Mouse (Mus musculus) hindbrain, embryonic 12.5 days (tissue): ENCODE data around the gene Ccdc157. TPM values are rescaled to one million over a fixed set of nuclear protein-coding genes. Genes with fewer than 3 reads are reported as not detected.
A peak's percentile ranks its signal among the peaks of the same experiment; 100 is the strongest.

Experiments used
- ATAC-seq: fragments of 200-750 bp; cut with Nextera tagmentation; 2 replicates; pipeline ENCODE4 v1.8.0; 2017; ENCODE audit warnings: moderate TSS enrichment; ENCODE audit not compliant: low FRiP score
- H3K27ac ChIP-seq: fragments of 300-500 bp; sonication (generic); 2 replicates; pipeline ENCODE4 v1.5.1; 2016; ENCODE audit warnings: mild to moderate bottlenecking
- H3K27me3 ChIP-seq: fragments of 300-500 bp; sonication (generic); 2 replicates; pipeline ENCODE4 v1.6.1; 2016; ENCODE audit warnings: mild to moderate bottlenecking
- H3K36me3 ChIP-seq: fragments of 300-500 bp; sonication (generic); 2 replicates; pipeline ENCODE4 v1.6.1; 2016; ENCODE audit warnings: mild to moderate bottlenecking
- H3K4me1 ChIP-seq: fragments of 300-500 bp; sonication (generic); 2 replicates; pipeline ENCODE4 v1.6.1; 2016
- H3K4me2 ChIP-seq: fragments of 300-500 bp; sonication (generic); replicated peaks from 2 replicates; pipeline ENCODE4 v1.6.1; 2016; ENCODE audit warnings: mild to moderate bottlenecking
- H3K4me3 ChIP-seq: fragments of 300-500 bp; sonication (generic); 2 replicates; pipeline ENCODE4 v1.5.1; 2016; ENCODE audit warnings: mild to moderate bottlenecking
- H3K9ac ChIP-seq: fragments of 300-500 bp; sonication (generic); 2 replicates; pipeline ENCODE4 v1.6.1; 2016; ENCODE audit warnings: mild to moderate bottlenecking, moderate library complexity
- H3K9me3 ChIP-seq: fragments of 300-500 bp; sonication (generic); replicated peaks from 2 replicates; pipeline ENCODE4 v1.6.1; 2016; ENCODE audit warnings: mild to moderate bottlenecking
- WGBS: fragments of 180-500 bp; shearing (Covaris S2); methylation state at CpG from one replicate; pipeline ENCODE4 v1.1.7; 2016; 5-methylcytosine and 5-hydroxymethylcytosine counted together
- polyA plus RNA-seq: library from polyadenylated mRNA; unstranded; fragments of >200 nt; fragmentation: Nextera tagmentation; extraction: Ambion mirVana; gene quantifications from 2 replicates; pipeline ENCODE4 v1.2.1, GENCODE M21; 2016

Ccdc157 gene
- polyA plus RNA-seq, 1 experiment from 2014 or later, result 9.6 TPM

GRCm38 (mm10) chr11:4105444-4105843 is 54.6 kb downstream of the Ccdc157 start:
- ATAC-seq, result no peak
- no peak overlapping the region for H3K27ac ChIP-seq
- H3K4me1 ChIP-seq, result no peaks in the 10 kb centered on the region
- H3K4me3 ChIP-seq, result no peak overlapping the region
- no peak overlapping the region for H3K4me2 ChIP-seq
- H3K27me3 ChIP-seq, result no peaks in the 10 kb centered on the region
- no peak overlapping the region for H3K9ac ChIP-seq
- WGBS, result 78% methylated on average over 6 of the region's 6 CpGs
- no peaks in the 10 kb centered on the region for H3K9me3 ChIP-seq
- H3K36me3 ChIP-seq, result peaks cover 12% of the 10 kb centered on the region; the same call in 1 of the 2 replicates

DNA sequence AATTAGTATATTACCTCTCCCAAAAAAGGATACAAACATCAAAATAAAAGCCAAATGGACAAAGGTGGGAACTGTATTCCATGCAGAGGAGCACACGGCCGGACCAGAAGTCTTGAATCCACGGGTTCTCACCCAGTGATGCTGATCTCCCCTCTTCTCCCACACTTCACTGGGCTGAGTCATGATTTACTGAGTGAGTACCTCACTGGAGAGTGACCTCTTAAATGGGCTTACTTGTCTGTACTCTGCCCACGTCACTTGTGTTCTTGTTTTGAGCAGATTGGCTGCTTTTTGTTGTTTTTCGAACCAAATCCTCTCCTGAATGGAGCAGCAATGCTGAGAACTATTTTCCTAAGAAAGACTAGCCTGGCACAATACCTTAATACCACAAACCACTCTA is 55.1 kb downstream of the Ccdc157 start:
- WGBS, result 87% methylated on average over 5 of the region's 5 CpGs

GRCm38 (mm10) chr11:4103522-4103921 is 56.6 kb downstream of the Ccdc157 start:
- peaks cover 5% of the 10 kb centered on the region; the same call in 1 of the 2 replicates for H3K36me3 ChIP-seq
- H3K4me3 ChIP-seq, result no peak overlapping the region
- H3K9ac ChIP-seq, result no peak overlapping the region
- no peak overlapping the region for H3K4me2 ChIP-seq
- WGBS, result 85% methylated on average over 14 of the region's 14 CpGs
- no peaks in the 10 kb centered on the region for H3K4me1 ChIP-seq
- H3K27ac ChIP-seq, result no peak overlapping the region
- no peaks in the 10 kb centered on the region for H3K9me3 ChIP-seq
- H3K27me3 ChIP-seq, result no peaks in the 10 kb centered on the region
- ATAC-seq, result no peak

More for the DNA sequence above, 55.1 kb downstream of the Ccdc157 start:
- Histone ChIP-seq H3K4me3 (no peak overlapping the region), H3K4me1 (no peaks in the 10 kb centered on the region), H3K27ac (no peak overlapping the region), H3K27me3 (no peaks in the 10 kb centered on the region), H3K9ac (no peak overlapping the region), H3K36me3 (peaks cover 9% of the 10 kb centered on the region; the same call in 1 of the 2 replicates), H3K4me2 (no peak overlapping the region), H3K9me3 (no peaks in the 10 kb centered on the region)
- no peak for ATAC-seq

GRCm38 (mm10) chr11:4101851-4102250 is 58.2 kb downstream of the Ccdc157 start:
- Histone ChIP-seq H3K36me3 (no peaks in the 10 kb centered on the region), H3K27me3 (no peaks in the 10 kb centered on the region), H3K9me3 (no peaks in the 10 kb centered on the region), H3K4me1 (peaks cover 7% of the 10 kb centered on the region), H3K27ac (no peak overlapping the region), H3K9ac (no peak overlapping the region), H3K4me2 (no peak overlapping the region), H3K4me3 (no peak overlapping the region)
- 81% methylated on average over 5 of the region's 5 CpGs for WGBS
- no peak for ATAC-seq

GRCm38 (mm10) chr11:4099447-4099846 is 60.6 kb downstream of the Ccdc157 start:
- H3K27ac ChIP-seq, result no peak overlapping the region
- H3K9ac ChIP-seq, result no peak overlapping the region
- no peak for ATAC-seq
- H3K4me1 ChIP-seq, result peaks cover 22% of the 10 kb centered on the region
- no peaks in the 10 kb centered on the region for H3K36me3 ChIP-seq
- no peak overlapping the region for H3K4me2 ChIP-seq
- no peaks in the 10 kb centered on the region for H3K27me3 ChIP-seq
- 67% methylated on average over 3 of the region's 3 CpGs for WGBS
- H3K9me3 ChIP-seq, result no peaks in the 10 kb centered on the region
- H3K4me3 ChIP-seq, result no peak overlapping the region

DNA sequence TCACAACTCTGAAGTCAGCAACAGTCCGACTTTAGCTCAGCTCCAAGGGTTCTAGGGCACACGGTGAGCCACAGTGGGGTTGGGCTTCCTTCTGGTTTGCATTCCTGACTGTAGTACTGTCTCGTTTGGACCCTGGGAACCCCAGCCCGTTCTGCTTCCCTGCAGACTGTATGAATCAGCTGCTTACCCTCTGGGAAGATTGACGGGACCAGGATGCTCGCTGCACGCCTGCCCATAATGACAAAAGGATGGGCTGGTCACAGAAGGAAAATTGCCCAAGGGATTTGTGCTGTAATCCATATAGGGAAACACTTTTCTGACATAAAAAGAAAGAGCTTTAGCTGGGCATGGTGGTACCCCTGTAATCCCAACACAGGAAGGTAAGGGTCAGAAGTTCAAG is 61.3 kb downstream of the Ccdc157 start:
- H3K36me3 ChIP-seq, result no peaks in the 10 kb centered on the region
- H3K4me1 ChIP-seq, result peaks cover 25% of the 10 kb centered on the region
- no peaks in the 10 kb centered on the region for H3K9me3 ChIP-seq
- no peak overlapping the region for H3K4me2 ChIP-seq
- H3K4me3 ChIP-seq, result no peak overlapping the region
- no peak for ATAC-seq
- H3K27ac ChIP-seq, result no peak overlapping the region
- no peaks in the 10 kb centered on the region for H3K27me3 ChIP-seq
- WGBS, result 77% methylated on average over 7 of the region's 7 CpGs
- H3K9ac ChIP-seq, result 0 out of 2 replicates have a peak overlapping the region, but pooled peaks have one; percentile 9

DNA sequence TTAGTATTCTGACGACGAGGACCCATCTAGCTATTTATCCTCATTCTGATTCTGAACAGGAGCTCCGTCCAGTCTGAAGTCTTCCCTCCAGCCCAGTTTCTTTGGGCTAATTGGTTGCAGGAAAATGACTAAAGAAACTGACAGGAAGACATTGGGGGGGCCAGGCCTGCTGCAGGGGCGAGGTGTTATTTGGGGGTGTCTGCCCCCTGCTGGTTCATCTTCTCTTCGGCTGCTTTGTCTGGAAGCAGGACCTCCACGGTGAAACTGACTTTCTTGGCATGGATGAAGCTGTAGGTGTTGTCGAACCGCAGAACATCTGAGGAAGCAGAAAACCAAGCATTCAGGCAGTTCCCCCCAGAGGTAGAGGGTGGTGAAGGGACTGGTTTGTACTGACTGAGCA is 62.0 kb downstream of the Ccdc157 start:
- ATAC-seq, result no peak
- no peak overlapping the region for H3K4me3 ChIP-seq
- H3K4me2 ChIP-seq, result no peak overlapping the region
- H3K4me1 ChIP-seq, result peaks cover 25% of the 10 kb centered on the region
- 71% methylated on average over 8 of the region's 8 CpGs for WGBS
- H3K9ac ChIP-seq, result no peak overlapping the region
- H3K27me3 ChIP-seq, result no peaks in the 10 kb centered on the region
- no peak overlapping the region for H3K27ac ChIP-seq
- no peaks in the 10 kb centered on the region for H3K36me3 ChIP-seq
- H3K9me3 ChIP-seq, result no peaks in the 10 kb centered on the region

DNA sequence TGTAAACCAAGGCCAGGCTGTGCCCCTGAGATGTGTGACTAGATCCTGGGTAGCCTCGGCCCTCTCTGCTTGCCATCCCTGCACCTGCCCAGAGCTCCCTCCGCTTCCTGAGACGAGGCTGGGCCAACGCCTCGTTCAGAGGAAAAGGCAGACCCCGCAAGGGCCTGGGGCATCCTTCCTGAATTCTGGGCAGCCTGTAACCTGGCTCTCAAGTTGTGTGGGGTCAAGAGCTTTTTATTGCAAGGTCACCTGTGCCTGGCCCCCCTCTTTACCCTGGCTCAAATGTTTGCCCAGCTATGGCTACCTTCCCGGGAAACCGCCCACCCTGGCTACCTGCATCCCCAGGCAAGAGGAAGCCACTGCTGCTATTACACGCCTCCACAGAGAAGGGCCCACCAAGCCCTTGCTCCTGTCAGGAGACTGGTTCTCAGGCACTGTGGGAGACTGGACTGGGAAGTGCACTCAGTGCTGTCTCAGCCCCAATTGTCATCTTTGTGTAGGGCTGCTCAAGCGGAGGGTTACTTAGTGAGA is 62.9 kb downstream of the Ccdc157 start:
- Histone ChIP-seq H3K4me3 (peak overlapping the region; percentile 45), H3K27me3 (no peaks in the 10 kb centered on the region), H3K4me2 (peak overlapping the region; percentile 85), H3K9ac (peak overlapping the region; percentile 86), H3K4me1 (peaks cover 25% of the 10 kb centered on the region), H3K9me3 (no peaks in the 10 kb centered on the region), H3K27ac (peak overlapping the region; percentile 87), H3K36me3 (no peaks in the 10 kb centered on the region)
- WGBS, result 31% methylated on average over 10 of the region's 10 CpGs
- peak; percentile 57 for ATAC-seq

- H3K4me3 ChIP-seq, result peak overlapping the region; percentile 45
- peaks cover 25% of the 10 kb centered on the region for H3K4me1 ChIP-seq
- 3% methylated on average over 45 of the region's 45 CpGs for WGBS
- no peaks in the 10 kb centered on the region for H3K27me3 ChIP-seq
- no peaks in the 10 kb centered on the region for H3K9me3 ChIP-seq
- peak overlapping the region; percentile 87 for H3K27ac ChIP-seq
- peak overlapping the region; percentile 85 for H3K4me2 ChIP-seq
- H3K9ac ChIP-seq, result peak overlapping the region; percentile 86
- no peaks in the 10 kb centered on the region for H3K36me3 ChIP-seq
- ATAC-seq, result peak; percentile 94
Observed at GRCm38 (mm10) chr11:4096054-4096984, 63.8 kb downstream of the Ccdc157 start.

GRCm38 (mm10) chr11:4095171-4096053 is 64.7 kb downstream of the Ccdc157 start, which contains the start of gene Mtfp1:
Gene Mtfp1, minus strand, starts transcription at chr11:4095445.
- no peak for ATAC-seq

GRCm38 (mm10) chr11:4094378-4095170 is 65.5 kb downstream of the Ccdc157 start:
- no peak for ATAC-seq
- Histone ChIP-seq H3K4me2 (peak overlapping the region; percentile 85), H3K27ac (peak overlapping the region; percentile 74)

More at GRCm38 (mm10) chr11:4095171-4096053, 64.7 kb downstream of the Ccdc157 start, which contains the start of gene Mtfp1:
- WGBS, result 9% methylated on average over 33 of the region's 34 CpGs
- H3K4me1 ChIP-seq, result peaks cover 25% of the 10 kb centered on the region
- no peaks in the 10 kb centered on the region for H3K36me3 ChIP-seq
- no peaks in the 10 kb centered on the region for H3K27me3 ChIP-seq
- peak within 1 kb of the TSS; percentile 49 for H3K4me3 ChIP-seq
- peak within 1 kb of the TSS; percentile 85 for H3K4me2 ChIP-seq
- peak within 1 kb of the TSS; percentile 87 for H3K27ac ChIP-seq
- H3K9me3 ChIP-seq, result no peaks in the 10 kb centered on the region
- H3K9ac ChIP-seq, result peak within 1 kb of the TSS; percentile 86

More at GRCm38 (mm10) chr11:4094378-4095170, 65.5 kb downstream of the Ccdc157 start:
- Histone ChIP-seq H3K4me3 (peak overlapping the region; percentile 49), H3K27me3 (no peaks in the 10 kb centered on the region), H3K9me3 (no peaks in the 10 kb centered on the region), H3K36me3 (no peaks in the 10 kb centered on the region), H3K4me1 (peaks cover 25% of the 10 kb centered on the region), H3K9ac (peak overlapping the region; percentile 55)
- 8% methylated on average over 22 of the region's 24 CpGs for WGBS
